Mouse (Mus musculus) lung, embryonic 16.5 days (tissue): ENCODE data around the gene Orc5. TPM values are rescaled to one million over a fixed set of nuclear protein-coding genes. Genes with fewer than 3 reads are reported as not detected.
"Not testable (repeated sequence)": the region's sequence is repeated elsewhere in the genome, so short reads cannot be mapped to it uniquely, and the experiment has no call there.

Experiments
- ATAC-seq: fragments of 200-750 bp; cut with Nextera tagmentation; 2 replicates; pipeline ENCODE4 v1.8.0; 2017; ENCODE audit warnings: low read depth, mild to moderate bottlenecking, moderate library complexity
- H3K27ac ChIP-seq: fragments of 300-500 bp; sonication (generic); 2 replicates; pipeline ENCODE4 v1.5.1; 2014; ENCODE audit warnings: mild to moderate bottlenecking, control low read depth, low read length
- H3K27me3 ChIP-seq: fragments of 300-500 bp; sonication (generic); 2 replicates; pipeline ENCODE4 v1.6.1; 2014; ENCODE audit warnings: low read depth, low read length, mixed read lengths; ENCODE audit not compliant: control insufficient read depth, insufficient read depth
- H3K36me3 ChIP-seq: fragments of 300-500 bp; sonication (generic); 2 replicates; pipeline ENCODE4 v1.6.1; 2014; ENCODE audit warnings: low read length; ENCODE audit not compliant: control insufficient read depth, insufficient read depth
- H3K4me1 ChIP-seq: fragments of 300-500 bp; sonication (generic); replicated peaks from 2 replicates; pipeline ENCODE4 v1.6.1; 2014; ENCODE audit warnings: low read length, mixed read lengths; ENCODE audit not compliant: control insufficient read depth, insufficient read depth
- H3K4me2 ChIP-seq: fragments of 300-500 bp; sonication (generic); 2 replicates; pipeline ENCODE4 v1.6.1; 2014; ENCODE audit warnings: low read depth, low read length, control low read depth
- H3K4me3 ChIP-seq: fragments of 300-500 bp; sonication (generic); 2 replicates; pipeline ENCODE4 v1.5.1; 2014; ENCODE audit warnings: mild to moderate bottlenecking, low read length, control low read depth
- H3K9ac ChIP-seq: fragments of 300-500 bp; sonication (generic); 2 replicates; pipeline ENCODE4 v1.6.1; 2014; ENCODE audit warnings: low read length, control low read depth
- H3K9me3 ChIP-seq: fragments of 300-500 bp; sonication (generic); 2 replicates; pipeline ENCODE4 v1.6.1; 2016; ENCODE audit warnings: low read length; ENCODE audit not compliant: control insufficient read depth
- WGBS: fragments of 180-500 bp; shearing (Covaris S2); extraction: QIAGEN DNeasy Blood & Tissue Kit; methylation state at CpG from one replicate; pipeline ENCODE4 v1.1.7; 2014; 5-methylcytosine and 5-hydroxymethylcytosine counted together
- polyA plus RNA-seq: library from polyadenylated mRNA; unstranded; fragments of >200 nt; fragmentation: Nextera tagmentation; extraction: Ambion mirVana; gene quantifications from 2 replicates; pipeline ENCODE4 v1.2.1, GENCODE M21; 2015

Gene Orc5
- polyA plus RNA-seq, 1 experiment from 2014 or later = 35.1 TPM

DNA sequence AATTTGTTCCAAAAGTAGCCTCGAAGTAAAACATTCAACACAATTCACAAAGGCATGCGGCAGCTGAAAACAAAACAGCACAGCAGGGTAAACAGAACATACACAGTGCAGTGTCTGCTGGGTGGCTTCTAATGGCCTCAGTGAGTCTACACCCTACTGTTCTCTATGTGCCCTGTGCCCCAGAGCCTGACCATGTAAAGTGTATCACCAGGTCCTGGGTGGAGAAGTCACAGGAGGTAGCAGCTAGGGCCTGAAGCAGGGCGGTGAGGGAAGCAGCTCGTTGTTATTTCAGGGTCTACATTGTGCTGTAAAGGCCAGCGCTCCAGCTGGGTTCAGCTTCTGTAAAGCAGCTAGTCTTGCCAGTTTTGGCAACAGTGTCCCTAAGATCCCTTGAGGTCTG is 3.7 kb downstream of the Orc5 start:
- ATAC-seq = no peak
- WGBS = 96% methylated on average over 5 of the region's 5 CpGs
- H3K9me3 ChIP-seq = no peaks in the 10 kb centered on the region

DNA sequence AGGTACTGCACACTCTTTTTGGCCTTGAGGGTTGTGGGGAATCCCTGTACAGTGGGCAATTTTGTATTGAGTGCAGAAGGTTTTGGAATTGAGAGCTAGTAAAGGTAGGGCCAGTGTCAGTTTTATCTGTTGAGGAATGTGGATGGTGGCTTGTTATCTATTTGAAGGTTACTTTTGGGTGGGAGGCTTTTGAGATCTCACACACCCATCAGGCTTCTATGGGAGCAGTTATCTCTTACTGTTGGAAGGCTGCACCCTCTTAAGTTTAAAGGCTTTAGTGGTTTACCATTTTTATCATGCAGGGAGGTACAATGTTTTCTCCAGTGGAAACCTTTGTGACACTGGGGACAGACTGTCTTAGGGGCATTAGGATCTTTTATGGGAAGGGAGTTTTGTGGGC is 4.9 kb downstream of the Orc5 start:
- peaks cover 4% of the 10 kb centered on the region; the same call in 1 of the 2 replicates for H3K4me1 ChIP-seq
- no peak for ATAC-seq
- H3K27me3 ChIP-seq = no peaks in the 10 kb centered on the region
- peaks cover 24% of the 10 kb centered on the region for H3K36me3 ChIP-seq
- H3K27ac ChIP-seq = no peak overlapping the region
- no peaks in the 10 kb centered on the region for H3K9me3 ChIP-seq
- no peak overlapping the region for H3K4me3 ChIP-seq
- H3K4me2 ChIP-seq = no peak overlapping the region
- H3K9ac ChIP-seq = no peak overlapping the region

More for the DNA sequence above, 3.7 kb downstream of the Orc5 start:
- H3K36me3 ChIP-seq = peaks cover 19% of the 10 kb centered on the region
- no peak overlapping the region for H3K9ac ChIP-seq
- H3K4me3 ChIP-seq = no peak overlapping the region
- H3K27ac ChIP-seq = no peak overlapping the region
- no peaks in the 10 kb centered on the region for H3K27me3 ChIP-seq
- peaks cover 4% of the 10 kb centered on the region; the same call in 1 of the 2 replicates for H3K4me1 ChIP-seq
- no peak overlapping the region for H3K4me2 ChIP-seq

DNA sequence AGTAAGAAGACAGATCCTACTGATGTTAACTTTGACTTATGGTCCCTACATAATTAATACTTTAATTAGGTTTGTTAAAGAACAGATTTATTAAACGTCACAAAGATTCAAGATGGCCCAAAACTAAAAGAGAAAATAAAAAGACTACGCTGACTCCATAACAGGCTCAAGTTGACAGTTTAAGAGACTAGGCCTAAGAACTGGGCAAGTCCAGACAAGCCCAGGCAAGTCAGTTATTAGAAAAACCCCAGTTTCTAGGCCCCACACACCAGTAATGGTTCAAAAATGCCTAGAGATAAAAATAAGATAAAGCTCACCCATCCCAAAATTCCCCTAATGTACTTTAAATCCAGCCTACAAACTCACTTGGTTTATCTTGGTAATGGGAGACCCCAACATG is 7.6 kb downstream of the Orc5 start:
- Histone ChIP-seq H3K4me2 (no peak overlapping the region), H3K27ac (no peak overlapping the region), H3K27me3 (no peaks in the 10 kb centered on the region), H3K9me3 (no peaks in the 10 kb centered on the region), H3K36me3 (peaks cover 30% of the 10 kb centered on the region), H3K4me1 (no peaks in the 10 kb centered on the region), H3K4me3 (no peak overlapping the region), H3K9ac (no peak overlapping the region)
- 91% methylated on average over 2 of the region's 2 CpGs for WGBS
- ATAC-seq = no peak

DNA sequence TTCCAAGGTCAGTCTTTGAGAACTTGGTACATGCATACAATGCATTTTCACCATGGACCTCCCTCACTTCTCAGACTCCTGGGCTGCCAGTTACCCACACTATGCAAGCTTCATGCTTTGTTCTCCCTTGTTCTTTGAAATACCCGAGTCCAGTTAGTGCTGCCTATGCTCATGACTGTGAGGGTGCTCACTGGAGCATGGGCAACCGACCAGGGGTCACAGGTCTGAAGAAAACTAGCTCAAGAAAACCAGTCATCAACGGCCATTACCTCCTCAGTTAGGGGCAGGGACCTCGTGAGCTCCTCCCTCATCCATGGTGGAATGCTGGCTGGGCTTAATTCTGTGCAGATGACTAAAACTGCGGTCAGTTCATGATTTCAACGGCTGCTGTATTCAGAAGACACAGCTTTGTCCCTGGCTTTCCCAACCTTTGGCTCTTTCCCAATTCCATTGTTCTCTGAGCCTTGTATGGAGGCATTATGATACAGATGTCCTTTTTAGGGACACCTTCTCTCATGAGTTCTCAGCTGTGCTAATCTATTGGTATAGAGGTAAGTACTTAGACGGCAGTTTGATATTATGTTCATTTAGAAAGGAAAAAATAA is 11.1 kb downstream of the Orc5 start:
- no peak overlapping the region for H3K4me2 ChIP-seq
- no peak overlapping the region for H3K27ac ChIP-seq
- 90% methylated on average over 7 of the region's 7 CpGs for WGBS
- H3K9me3 ChIP-seq = no peaks in the 10 kb centered on the region
- peaks cover 18% of the 10 kb centered on the region for H3K36me3 ChIP-seq
- H3K9ac ChIP-seq = no peak overlapping the region
- no peak overlapping the region for H3K4me3 ChIP-seq
- ATAC-seq = no peak
- no peaks in the 10 kb centered on the region for H3K27me3 ChIP-seq
- H3K4me1 ChIP-seq = no peaks in the 10 kb centered on the region

DNA sequence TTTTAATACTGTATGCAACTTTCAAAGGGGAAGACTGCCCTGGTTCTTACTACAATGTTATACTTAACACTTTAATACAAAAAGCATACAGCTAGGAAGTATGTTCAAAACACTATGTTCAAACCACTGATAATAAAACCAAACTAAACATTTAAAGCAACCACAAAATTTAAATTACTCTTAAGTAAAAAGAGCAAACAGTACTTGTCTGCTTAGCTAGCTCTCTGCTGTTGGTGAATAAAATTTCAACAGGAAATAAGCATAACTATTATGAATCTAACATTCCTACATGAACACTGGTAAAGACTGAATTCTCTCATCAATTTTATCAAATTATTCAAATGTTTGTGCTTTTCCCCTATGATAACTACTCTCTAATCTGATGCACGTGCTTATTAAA is 13.5 kb downstream of the Orc5 start:
- 85% methylated on average over 1 of the region's 1 CpGs for WGBS
- no peak overlapping the region for H3K4me3 ChIP-seq
- no peak overlapping the region for H3K27ac ChIP-seq
- H3K9ac ChIP-seq = no peak overlapping the region
- no peak overlapping the region for H3K4me2 ChIP-seq
- no peaks in the 10 kb centered on the region for H3K4me1 ChIP-seq
- peaks cover 14% of the 10 kb centered on the region for H3K36me3 ChIP-seq
- ATAC-seq = no peak
- no peaks in the 10 kb centered on the region for H3K27me3 ChIP-seq
- H3K9me3 ChIP-seq = no peaks in the 10 kb centered on the region

DNA sequence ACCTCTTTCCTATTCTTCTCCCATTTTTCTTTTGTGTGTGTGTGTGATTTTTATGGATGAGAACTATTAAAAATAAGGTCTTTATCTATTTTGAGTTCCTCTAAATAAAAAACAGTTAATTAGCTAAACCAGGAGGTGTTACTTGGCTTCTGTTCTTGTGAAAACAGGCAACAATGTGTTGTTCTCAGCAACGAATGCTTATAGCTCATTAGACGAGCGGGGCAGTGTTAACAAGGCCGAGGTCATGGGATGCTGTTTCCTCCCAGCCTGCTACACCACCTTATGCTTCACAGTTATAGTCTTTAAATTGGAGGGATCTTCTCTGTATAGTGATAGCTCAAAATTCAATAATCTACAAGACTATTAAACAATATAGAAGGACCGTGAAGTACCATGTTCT is 17.7 kb downstream of the Orc5 start:
- Histone ChIP-seq H3K4me3 (no peak overlapping the region), H3K27me3 (no peaks in the 10 kb centered on the region), H3K4me2 (no peak overlapping the region), H3K27ac (no peak overlapping the region), H3K4me1 (no peaks in the 10 kb centered on the region), H3K36me3 (peaks cover 9% of the 10 kb centered on the region), H3K9me3 (no peaks in the 10 kb centered on the region), H3K9ac (no peak overlapping the region)
- 89% methylated on average over 5 of the region's 5 CpGs for WGBS
- no peak for ATAC-seq

DNA sequence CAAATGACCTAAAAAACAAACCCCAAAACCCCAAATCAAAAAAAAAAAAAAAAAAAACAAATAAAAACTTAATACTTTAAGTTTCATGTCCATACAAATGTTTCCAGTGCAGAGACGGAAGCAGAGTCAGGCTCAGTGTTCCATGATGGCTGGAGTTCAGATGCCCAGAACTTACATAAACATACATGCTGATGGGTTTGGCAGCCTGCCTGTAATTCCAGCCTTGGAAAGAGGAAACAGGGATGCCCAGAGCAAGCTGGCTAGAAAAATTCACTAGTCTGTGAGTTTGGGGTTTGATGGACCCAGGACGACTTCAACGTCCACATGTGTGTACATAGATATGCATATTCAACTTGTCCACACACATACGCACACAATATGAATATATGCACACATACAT is 27.6 kb downstream of the Orc5 start:
- H3K9me3 ChIP-seq = no peaks in the 10 kb centered on the region
- H3K4me3 ChIP-seq = no peak overlapping the region
- no peak overlapping the region for H3K9ac ChIP-seq
- 66% methylated on average over 4 of the region's 4 CpGs for WGBS
- no peaks in the 10 kb centered on the region for H3K4me1 ChIP-seq
- ATAC-seq = no peak
- no peak overlapping the region for H3K4me2 ChIP-seq
- H3K27ac ChIP-seq = no peak overlapping the region
- H3K36me3 ChIP-seq = peaks cover 10% of the 10 kb centered on the region
- H3K27me3 ChIP-seq = no peaks in the 10 kb centered on the region

DNA sequence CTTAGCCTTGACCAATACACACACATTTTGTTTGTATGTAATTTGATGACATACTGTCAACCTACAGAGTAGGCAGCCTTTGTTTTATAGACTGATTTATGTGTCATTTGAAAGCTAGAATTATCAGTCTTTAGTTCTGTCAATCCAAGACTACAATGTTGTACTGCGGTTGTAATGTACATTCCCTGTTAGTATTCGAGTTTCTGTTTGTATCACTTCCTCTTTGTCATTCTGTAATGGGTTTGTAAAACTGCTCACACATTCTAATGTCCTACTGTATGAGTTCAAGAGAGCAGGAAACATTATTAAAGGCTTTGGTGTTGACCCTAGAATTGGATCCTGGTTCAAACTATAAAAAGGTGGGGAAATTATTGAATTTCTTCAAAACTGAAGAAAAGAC is 30.5 kb downstream of the Orc5 start:
- WGBS = 89% methylated on average over 2 of the region's 2 CpGs
- no peak for ATAC-seq
- no peak overlapping the region for H3K27ac ChIP-seq
- H3K9ac ChIP-seq = no peak overlapping the region
- no peaks in the 10 kb centered on the region for H3K27me3 ChIP-seq
- no peak overlapping the region for H3K4me2 ChIP-seq
- no peaks in the 10 kb centered on the region for H3K9me3 ChIP-seq
- H3K4me1 ChIP-seq = no peaks in the 10 kb centered on the region
- peaks cover 5% of the 10 kb centered on the region; the same call in 1 of the 2 replicates for H3K36me3 ChIP-seq
- no peak overlapping the region for H3K4me3 ChIP-seq

DNA sequence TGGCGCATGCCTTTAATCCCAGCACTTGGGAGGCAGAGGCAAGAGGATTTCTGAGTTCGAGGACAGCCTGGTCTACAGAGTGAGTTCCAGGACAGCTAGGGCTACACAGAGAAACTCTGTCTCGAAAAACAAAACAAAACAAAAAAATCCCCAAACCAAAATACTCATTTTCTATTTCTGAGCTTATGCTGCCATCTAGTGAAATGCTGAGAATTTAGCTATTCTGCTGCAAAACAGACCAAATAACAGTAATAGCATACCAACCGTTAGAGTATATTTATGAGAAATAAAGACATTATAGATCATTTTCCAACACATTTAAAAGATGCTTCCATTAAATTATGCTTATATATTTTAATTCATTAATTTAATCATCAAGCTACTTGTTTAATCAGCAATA is 34.5 kb downstream of the Orc5 start:
- 69% methylated on average over 4 of the region's 4 CpGs for WGBS
- H3K4me3 ChIP-seq, H3K4me2 ChIP-seq, H3K27me3 ChIP-seq, H3K36me3 ChIP-seq, H3K9me3 ChIP-seq, H3K27ac ChIP-seq, ATAC-seq, H3K9ac ChIP-seq, H3K4me1 ChIP-seq: not testable (repeated sequence)

DNA sequence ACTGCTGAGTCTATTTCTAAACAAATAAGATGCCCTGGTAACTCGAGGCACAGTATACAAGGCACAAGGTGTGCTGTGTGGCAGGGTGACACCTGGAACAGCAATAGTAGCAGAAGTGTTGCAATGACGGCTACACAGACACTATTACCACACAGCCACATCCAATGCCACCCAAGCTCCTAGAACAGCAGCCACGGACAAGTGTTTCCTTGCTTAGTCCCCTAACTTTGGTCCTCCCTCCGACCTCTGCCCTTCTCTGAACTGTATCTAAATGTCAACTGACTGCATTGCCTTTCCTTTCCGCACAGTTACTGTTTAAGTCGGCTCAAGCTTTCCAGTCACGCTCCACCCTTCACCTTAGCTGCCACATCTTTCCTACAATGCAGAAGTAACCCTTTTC is 36.0 kb downstream of the Orc5 start:
- H3K36me3 ChIP-seq, H3K27ac ChIP-seq, H3K27me3 ChIP-seq, H3K9ac ChIP-seq, H3K4me2 ChIP-seq, H3K9me3 ChIP-seq, ATAC-seq, H3K4me3 ChIP-seq, H3K4me1 ChIP-seq: not testable (repeated sequence)
- WGBS = no CpG with 5 or more reads among the region's 7 CpGs
